Mouse (Mus musculus) kidney, adult 2 months (tissue): ENCODE results near the gene Phactr1.

ENCODE experiments used
- CTCF ChIP-seq: fragments of 200-500 bp; conservative IDR thresholded peaks from 2 replicates; pipeline ENCODE4 v1.5.1; 2011; ENCODE audit warnings: low read depth, mild to moderate bottlenecking, control low read depth, low read length, moderate library complexity, mixed read lengths; ENCODE audit not compliant: insufficient read depth, insufficient read length
- POLR2A ChIP-seq: fragments of 200-500 bp; IDR thresholded peaks from one replicate; pipeline ENCODE4 v1.6.1; 2011; ENCODE audit warnings: low read depth, low read length, control low read depth

DNA sequence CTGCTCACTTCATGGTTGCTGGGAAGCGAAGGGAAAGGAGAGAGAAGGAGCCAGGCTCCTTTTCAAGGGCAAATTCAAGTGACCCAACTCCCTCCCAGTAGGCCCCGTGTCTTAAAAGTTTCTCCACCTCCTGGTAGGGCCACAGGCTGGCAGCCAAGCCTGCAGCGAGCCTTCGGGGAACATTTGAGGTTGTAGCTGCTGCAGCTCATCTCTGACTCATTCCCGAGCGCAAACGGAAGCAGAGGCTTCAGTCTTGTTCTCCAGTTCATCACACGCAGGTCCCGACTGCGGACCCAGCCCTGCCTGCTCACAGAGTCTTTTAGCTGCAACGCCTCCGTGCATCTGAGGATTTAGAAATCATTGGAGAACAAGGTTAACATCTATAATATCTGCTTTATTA is 226.6 kb downstream of the Phactr1 start:
- no peak for TF ChIP-seq CTCF
- TF ChIP-seq POLR2A = no peak
